Mouse (Mus musculus) urinary bladder, adult 18-20 months (tissue): Measurements from ENCODE around the gene Phrf1.

Source experiments
- DNase-seq, 2 experiments: peaks; one replicate each; pipeline ENCODE4 v3.0.0; 2022; ENCODE audit warnings: low spot score in 2 of 2, mixed read lengths in 2 of 2

Gene Phrf1

GRCm38 (mm10) chr7:141256159-141256558, 27.6 kb downstream of the Phrf1 start:
- no peak for DNase-seq

- no peak for DNase-seq
These were observed 32.9 kb downstream of the Phrf1 start for GRCm38 (mm10) chr7:141261480-141261879.

GRCm38 (mm10) chr7:141263640-141264039, 35.1 kb downstream of the Phrf1 start:
- no peak for DNase-seq

GRCm38 (mm10) chr7:141264041-141264700, 35.6 kb downstream of the Phrf1 start:
- DNase-seq, result no peak

- DNase-seq, result no peak
These were observed 36.3 kb downstream of the Phrf1 start for GRCm38 (mm10) chr7:141264761-141265410.

GRCm38 (mm10) chr7:141265411-141265738, 36.8 kb downstream of the Phrf1 start:
- DNase-seq, result no peak

GRCm38 (mm10) chr7:141265739-141266561, 37.4 kb downstream of the Phrf1 start, which contains the start of gene Irf7:
Gene Irf7, minus strand, starts transcription at chr7:141266481.
- DNase-seq, result peak; percentile 68

GRCm38 (mm10) chr7:141268466-141269272, 40.1 kb downstream of the Phrf1 start:
- DNase-seq, result no peak

- no peak for DNase-seq
These were observed 40.6 kb downstream of the Phrf1 start for GRCm38 (mm10) chr7:141269273-141269545.

- DNase-seq, result no peak
These were observed 42.0 kb downstream of the Phrf1 start for GRCm38 (mm10) chr7:141270631-141271030.

GRCm38 (mm10) chr7:141275356-141275755, 46.8 kb downstream of the Phrf1 start:
- no peak for DNase-seq

GRCm38 (mm10) chr7:141276546-141276945, 48.0 kb downstream of the Phrf1 start, which contains the start of gene Cdhr5:
Gene Cdhr5, minus strand, starts transcription at chr7:141276786.
- no peak for DNase-seq

- DNase-seq, result no peak
These were observed 49.4 kb downstream of the Phrf1 start for GRCm38 (mm10) chr7:141277701-141278678.

- DNase-seq, result no peak
These were observed 50.4 kb downstream of the Phrf1 start, which contains the start of gene Sct for GRCm38 (mm10) chr7:141278766-141279590. Gene Sct, minus strand, starts transcription at chr7:141279133.

- no peak for DNase-seq
These were observed 52.9 kb downstream of the Phrf1 start for GRCm38 (mm10) chr7:141281442-141281841.

GRCm38 (mm10) chr7:141282756-141283155, 54.2 kb downstream of the Phrf1 start:
- DNase-seq, result no peak

- no peak for DNase-seq
These were observed 59.5 kb downstream of the Phrf1 start for GRCm38 (mm10) chr7:141288042-141288441.

- no peak for DNase-seq
These were observed 63.5 kb downstream of the Phrf1 start, which contains the start of gene Drd4 for GRCm38 (mm10) chr7:141291921-141292582. Gene Drd4, plus strand, starts transcription at chr7:141292006.
